Mouse (Mus musculus): ENCODE measurements around the gene Ciz1. TPM values are rescaled to one million over a fixed set of nuclear protein-coding genes. Genes with fewer than 3 reads are reported as not detected.
A peak's percentile ranks its signal among the peaks of the same experiment; 100 is the strongest.

Ciz1 gene
- total RNA-seq, 1 experiment from 2014 or later, result 107 TPM

DNA sequence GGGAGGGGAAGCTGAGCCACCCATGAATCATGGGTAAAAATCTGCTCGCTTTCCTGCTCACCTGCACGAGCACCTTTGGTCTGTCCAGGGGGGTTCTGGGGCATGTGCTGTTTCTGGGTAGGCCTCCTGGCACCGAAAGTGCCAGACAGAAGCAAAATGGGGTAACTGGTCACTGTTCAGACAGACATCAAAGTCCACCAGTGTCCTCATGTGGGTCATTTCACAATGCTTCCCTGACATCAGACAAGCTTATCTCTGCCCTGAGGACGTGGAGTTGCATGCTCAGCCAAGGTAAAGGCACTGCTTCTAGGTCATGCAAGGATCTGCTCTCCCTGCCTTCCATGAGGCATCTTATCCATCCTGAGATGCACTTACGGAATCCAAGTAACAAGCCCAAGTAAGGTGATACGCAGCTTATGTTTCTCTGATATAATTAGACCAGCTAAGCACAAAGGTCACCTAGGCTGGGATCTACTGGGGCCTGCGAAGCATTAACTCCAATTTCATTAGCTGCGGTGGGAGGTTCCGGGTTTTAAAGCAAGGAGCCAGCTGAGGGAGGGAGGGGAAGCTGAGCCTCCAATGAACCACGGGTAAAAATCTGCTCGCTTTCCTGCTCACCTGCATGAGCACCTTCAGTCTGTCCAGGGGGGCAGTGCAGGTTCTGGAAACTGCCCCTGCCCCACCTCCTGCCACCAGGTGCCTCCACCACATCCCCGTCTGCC, 66.5 kb downstream of the Ciz1 start:
- DNase-seq, result no peak

DNA sequence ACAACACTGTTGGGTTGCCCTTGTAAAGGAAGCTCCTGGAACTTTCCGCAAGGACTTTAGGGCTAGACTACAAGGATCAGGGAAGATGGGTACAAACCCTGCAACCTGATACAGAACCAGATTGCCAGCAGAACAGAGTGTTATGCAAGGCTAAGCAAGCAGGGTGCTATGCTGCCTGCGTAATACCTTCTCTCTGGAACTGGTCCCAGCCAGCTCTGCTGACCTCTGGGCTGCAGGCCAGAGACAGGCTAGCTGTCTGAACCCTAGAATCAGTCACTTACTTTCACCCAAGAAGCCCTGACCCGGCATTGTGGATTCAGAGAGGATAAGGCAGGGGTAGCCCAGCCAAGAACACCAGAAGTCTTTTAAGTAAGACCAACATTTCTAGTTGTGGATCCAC, 67.2 kb downstream of the Ciz1 start:
- DNase-seq, result peak; percentile 79

DNA sequence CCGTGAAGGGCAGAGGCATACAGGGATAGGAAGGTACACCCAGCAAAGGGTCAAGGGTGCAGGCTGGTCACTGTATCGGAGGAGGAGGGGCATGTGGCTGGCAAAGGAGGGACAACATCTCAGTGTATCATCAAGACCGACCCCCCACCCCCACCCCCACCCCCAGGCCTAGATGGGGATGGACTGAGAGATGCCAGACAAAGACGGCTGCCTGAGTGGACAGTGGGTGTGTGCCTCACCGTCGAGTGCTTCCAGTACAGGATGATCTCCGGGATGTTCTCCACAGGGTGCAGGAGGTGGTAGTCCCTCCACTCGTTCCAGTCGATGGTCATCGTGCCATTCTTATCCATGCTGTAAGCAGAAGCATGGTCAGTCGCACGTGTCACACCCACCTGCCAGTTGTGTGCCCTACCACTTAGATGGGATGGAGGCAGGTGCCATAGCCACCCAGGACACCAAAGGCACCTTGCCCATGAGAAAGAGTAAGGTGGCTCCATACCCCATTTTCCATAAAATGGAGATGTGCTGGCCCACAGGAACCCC, 68.0 kb downstream of the Ciz1 start:
- no peak for DNase-seq

DNA sequence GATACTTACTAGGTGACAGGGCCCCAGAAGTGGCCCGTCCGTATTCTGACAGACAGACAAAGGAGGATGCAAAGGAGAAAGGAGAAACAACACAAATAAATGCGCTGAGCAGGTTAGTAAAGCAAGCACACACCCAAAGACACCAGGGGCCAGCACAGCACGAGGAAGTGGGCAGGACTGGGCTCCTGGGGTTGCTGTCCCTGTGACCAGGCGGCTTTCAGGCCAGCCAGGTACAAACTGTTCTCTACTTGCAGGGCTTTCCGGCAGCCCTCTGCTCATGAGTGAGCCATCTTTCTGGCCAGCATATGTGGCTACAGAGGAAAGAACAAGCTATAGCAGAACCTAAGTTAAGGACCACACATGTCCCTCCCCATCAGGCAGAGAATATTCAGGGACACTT, 68.5 kb downstream of the Ciz1 start:
- DNase-seq, result no peak

DNA sequence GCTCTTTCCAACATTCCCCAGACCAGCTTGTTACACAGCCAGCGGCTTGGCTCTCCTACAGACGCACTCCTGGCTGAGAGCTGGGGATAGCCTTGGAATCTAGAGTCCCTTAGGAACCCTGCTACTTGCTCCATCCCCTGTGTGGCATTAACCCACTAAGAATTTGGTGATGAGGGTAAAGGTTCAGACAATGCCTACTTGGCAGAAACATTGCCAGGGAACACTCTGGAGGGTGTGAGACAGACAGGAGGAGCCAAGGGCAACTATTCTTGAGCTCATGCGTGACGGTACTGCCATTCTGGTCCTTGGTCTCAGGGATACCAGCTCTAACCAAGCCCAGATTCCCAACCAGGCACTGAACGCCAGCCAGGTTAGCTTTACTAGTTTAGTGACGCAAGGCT, 69.7 kb downstream of the Ciz1 start:
- DNase-seq, result peak; percentile 26

DNA sequence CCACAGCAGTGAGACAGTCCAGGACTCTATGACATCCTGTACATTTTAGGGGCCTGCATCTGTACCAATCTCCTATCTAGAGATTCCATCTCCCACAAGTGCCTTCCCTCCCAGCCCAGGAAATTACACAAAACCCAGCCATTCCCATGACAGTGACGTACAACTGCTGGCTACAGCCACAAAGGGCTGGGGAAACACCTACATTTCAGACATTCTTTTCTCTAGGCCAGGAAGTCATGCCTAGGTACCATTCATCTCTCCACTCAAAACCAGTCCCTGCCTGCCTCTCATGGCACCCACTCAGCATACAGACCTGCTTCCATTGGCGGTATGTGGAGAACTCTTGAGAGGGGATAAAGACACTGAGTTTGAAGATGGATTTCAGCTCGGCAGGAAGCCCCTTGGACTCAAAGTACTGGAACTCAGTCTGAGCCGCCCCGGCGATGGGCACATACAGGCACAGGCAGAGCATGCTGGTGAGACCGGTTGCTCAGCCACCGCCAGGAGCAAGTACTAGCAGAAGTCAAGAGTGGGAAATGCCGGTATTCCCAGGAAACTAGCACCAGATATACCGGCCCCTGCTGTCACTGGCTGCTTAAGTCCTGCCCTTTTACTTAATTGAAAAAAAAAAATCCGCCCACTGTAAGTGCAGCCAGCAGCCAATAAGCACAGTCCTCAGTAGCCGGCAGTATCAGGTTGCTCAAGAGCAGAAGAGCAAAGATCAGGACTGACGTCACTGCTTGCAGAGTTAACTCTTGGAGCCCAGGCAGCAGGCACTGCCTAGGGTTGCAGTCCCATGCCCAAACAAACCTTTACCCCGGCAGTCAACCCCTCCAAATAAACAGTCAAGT, 71.6 kb downstream of the Ciz1 start:
- peak; percentile 50 for DNase-seq

DNA sequence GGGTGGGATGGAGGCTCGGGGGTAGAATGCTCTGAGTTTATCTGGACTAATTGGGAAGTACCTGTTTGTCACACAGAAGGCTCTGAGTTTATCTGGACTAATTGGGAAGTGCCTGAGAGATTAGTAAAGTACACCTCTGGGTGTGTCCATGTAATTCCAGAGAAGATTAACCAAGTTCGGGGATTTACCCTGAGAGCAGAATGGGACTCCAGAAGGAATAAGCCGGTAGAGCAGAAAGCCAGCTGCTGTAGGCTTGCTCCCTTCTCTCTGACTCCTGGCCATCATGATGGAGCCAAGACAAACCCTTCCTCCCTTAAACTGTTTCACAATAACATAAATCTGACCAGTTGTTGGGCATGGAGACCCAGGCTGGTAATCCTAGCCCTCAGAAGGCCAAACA, 72.7 kb downstream of the Ciz1 start:
- DNase-seq, result no peak

DNA sequence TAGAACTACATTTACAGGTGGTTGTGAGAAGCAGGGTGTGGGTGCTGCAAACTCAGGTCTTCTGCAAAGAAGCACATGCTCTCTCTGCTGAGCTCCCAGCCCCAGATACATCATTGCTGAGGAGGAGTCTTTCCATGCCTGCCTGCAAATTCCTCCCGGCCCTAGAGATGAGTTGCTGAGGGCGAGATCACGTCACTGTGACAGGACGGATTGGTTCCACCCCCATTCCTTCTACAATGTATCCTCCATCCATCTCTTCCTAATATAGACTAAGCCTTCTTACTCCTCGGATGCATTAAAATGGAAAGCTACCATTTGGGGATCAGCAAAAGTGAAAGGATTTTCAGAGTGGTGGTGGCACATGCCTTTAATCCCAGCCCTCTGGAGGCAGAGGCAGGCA, 73.4 kb downstream of the Ciz1 start:
- DNase-seq, result no peak

DNA sequence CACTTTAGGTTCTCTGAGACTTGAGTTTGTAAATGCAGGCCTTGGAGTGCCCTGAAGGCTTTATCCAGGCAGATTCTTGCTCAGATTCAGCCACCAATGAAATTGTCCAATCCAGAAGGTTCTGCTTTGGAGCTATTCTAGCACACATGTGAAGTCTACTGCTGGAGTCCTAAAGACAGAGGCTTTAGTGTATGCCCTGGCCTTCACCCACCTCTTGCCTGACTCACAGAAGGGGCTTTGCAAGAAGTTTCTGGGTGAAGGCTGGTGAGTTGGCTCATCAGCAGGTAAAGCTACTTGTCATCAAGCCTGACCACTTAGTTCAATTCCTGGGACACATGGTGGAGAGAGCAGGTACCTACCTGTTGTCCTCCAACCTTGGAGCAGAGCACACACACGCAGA, 74.0 kb downstream of the Ciz1 start:
- DNase-seq, result no peak

DNA sequence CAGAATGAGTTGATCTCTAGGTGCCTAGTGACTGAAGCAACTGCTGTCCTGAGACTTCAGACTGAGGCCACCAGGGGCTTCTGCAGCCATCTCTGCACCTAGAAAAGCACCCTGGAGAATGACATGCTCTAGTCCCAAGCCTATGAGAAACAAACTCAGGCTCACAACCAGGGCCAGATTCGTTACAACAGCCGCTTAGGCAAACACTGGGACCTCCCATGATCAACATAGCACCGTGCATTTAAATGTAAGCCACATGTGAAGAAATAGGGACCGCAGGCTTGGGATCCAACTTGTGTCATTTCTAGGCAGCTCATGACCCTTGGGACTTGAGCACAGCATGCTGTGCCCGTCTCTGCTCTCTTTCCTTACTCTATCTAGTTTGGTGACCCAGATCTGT, 75.6 kb downstream of the Ciz1 start:
- no peak for DNase-seq

DNA sequence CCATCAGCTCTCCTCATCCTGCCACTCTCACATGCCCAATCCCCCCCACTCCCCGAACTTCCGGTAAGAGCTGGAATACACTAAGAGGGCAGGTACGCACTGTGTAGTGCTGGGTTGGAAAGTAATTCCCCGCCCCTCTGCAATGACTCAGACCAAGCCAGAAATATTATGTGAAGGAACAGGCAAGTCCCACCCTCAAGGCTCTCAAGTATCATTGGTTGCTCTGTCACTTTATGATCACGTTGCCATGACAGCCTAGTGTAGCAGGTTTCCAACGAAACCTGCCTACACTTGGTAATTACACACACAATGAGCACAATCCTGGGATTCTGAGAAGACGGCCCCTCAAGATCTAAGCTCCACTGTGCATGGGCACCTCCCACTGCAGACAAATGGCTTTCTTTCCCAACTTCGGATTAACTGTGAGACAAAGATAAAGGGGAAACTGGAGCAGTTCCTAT, 76.2 kb downstream of the Ciz1 start:
- peak; percentile 38 for DNase-seq

DNA sequence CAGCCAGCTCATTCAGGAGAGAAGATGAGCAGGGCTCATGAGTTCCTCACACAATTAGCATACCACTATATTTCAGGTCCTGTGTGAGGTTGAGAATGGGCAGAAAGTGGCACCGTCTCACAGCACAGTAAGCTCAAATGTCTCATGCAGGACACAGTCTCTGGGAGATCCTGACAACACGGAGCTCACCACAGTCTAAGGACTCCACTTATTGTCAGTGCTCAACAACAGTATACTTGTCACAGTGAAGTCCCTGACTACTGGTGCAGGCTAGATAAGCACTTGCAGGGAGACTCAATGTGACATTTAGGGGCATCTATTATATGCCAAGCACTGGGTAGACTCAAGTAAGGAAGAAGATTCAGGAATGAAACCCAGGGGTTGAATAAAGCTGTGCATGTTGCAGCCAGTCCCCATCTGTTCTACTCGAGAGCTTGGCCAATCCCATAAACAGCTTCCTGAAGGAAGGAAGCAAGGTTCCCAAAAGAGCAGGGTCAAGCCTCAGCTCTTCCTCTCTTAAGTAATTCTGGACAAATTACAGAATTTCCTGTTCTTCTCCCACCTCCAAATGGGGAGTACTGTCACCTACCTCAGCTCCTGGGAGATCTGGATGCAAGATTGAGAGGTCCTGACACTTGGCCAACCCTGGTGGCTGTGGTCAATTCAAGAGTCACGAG, 77.2 kb downstream of the Ciz1 start:
- DNase-seq, result no peak

Small RNAs within 50 kb of the gene (microRNA-seq; reads per million reads assigned to microRNA genes)
- gene Gm23363 (0.69 to 1.1 reads per million in 2 experiments), gene Mir199b (20.3 to 49.4 reads per million in 2 experiments)

Other genes starting within 250 kb of the Ciz1 start
- 112 and 128 TPM in 2 replicates for gene Prrc2b, start 201.2 kb upstream of the Ciz1 start, total RNA-seq (2021)
- gene Pomt1, start 115.7 kb upstream of the Ciz1 start, total RNA-seq (2021), result 47.0 and 54.2 TPM in 2 replicates
- 120 and 132 TPM in 2 replicates for gene Uck1, start 92.2 kb upstream of the Ciz1 start, total RNA-seq (2021)
- gene Golga2, start 64.9 kb upstream of the Ciz1 start, total RNA-seq (2021), result 65.1 and 87.7 TPM in 2 replicates
- gene Swi5, start 64.3 kb upstream of the Ciz1 start, total RNA-seq (2021), result 276 and 297 TPM in 2 replicates
- gene Dnm1, start 1.0 kb downstream of the Ciz1 start, total RNA-seq (2021), result 13.1 and 20.4 TPM in 2 replicates
- gene 1110008P14Rik, start 29.6 kb downstream of the Ciz1 start, total RNA-seq (2021), result 173 and 191 TPM in 2 replicates
- 1.0 and 1.5 TPM in 2 replicates for gene Lcn2, start 35.9 kb downstream of the Ciz1 start, total RNA-seq (2021)
- 49.8 and 51.8 TPM in 2 replicates for gene Ptges2, start 43.6 kb downstream of the Ciz1 start, total RNA-seq (2021)
- 5.5 and 5.6 TPM in 2 replicates for gene Naif1, start 98.1 kb downstream of the Ciz1 start, total RNA-seq (2021)
- gene Slc25a25, start 99.1 kb downstream of the Ciz1 start, total RNA-seq (2021), result 16.4 and 28.0 TPM in 2 replicates
- 32.3 and 35.5 TPM in 2 replicates for gene Fam102a, start 183.0 kb downstream of the Ciz1 start, total RNA-seq (2021)
- 63.7 and 66.8 TPM in 2 replicates for gene Dpm2, start 218.5 kb downstream of the Ciz1 start, total RNA-seq (2021)
- not detected in 2 replicates for gene Pip5kl1, start 222.5 kb downstream of the Ciz1 start, total RNA-seq (2021)
- not detected in 2 replicates for gene 9430097D07Rik, start 223.4 kb downstream of the Ciz1 start, total RNA-seq (2021)
- 8.8 and 9.4 TPM in 2 replicates for gene St6galnac4, start 234.8 kb downstream of the Ciz1 start, total RNA-seq (2021)
- 48.4 and 56.0 TPM in 2 replicates for gene St6galnac6, start 247.4 kb downstream of the Ciz1 start, total RNA-seq (2021)

Data from adrenal gland, postnatal 25 days (tissue).